Mouse (Mus musculus) kidney, adult 2 months (tissue): Measurements from ENCODE around the gene Olfr459.

ENCODE experiments used
- CTCF ChIP-seq: fragments of 200-500 bp; conservative IDR thresholded peaks from 2 replicates; pipeline ENCODE4 v1.5.1; 2011; ENCODE audit warnings: low read depth, mild to moderate bottlenecking, control low read depth, low read length, moderate library complexity, mixed read lengths; ENCODE audit not compliant: insufficient read depth, insufficient read length
- POLR2A ChIP-seq: fragments of 200-500 bp; IDR thresholded peaks from one replicate; pipeline ENCODE4 v1.6.1; 2011; ENCODE audit warnings: low read depth, low read length, control low read depth

GRCm38 (mm10) chr6:41758421-41758820 lies 16.6 kb downstream of the Olfr459 start:
- TF ChIP-seq POLR2A (no peak), CTCF (no peak)
